Mouse (Mus musculus): ENCODE data around the gene Arhgef38. TPM values are rescaled to one million over a fixed set of nuclear protein-coding genes. Genes with fewer than 3 reads are reported as not detected.

The Arhgef38 gene
- polyA plus RNA-seq, 1 experiment from 2014 or later, result not detected

DNA sequence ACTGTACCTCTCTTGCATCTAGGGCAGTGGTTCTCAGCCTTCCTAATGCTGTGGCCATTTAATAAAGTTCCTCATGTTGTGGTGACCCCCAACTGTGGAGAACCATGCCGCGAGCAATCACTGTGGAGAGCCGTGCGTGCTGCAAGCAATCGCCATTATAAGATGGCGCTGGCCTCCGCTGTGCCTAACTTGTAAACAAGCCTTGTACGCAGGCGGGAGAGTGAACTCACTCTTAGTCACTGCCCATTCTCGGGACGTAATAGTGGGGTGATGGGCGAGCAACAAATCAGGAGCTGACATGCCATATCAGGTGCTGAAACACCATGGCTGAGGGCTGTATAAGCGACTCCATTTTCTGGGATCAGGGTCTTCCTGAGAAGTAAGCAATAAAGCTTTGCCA is 32.6 kb downstream of the Arhgef38 start:
- Histone ChIP-seq H3K27ac (no peak overlapping the region), H3K79me2 (ENCODE audit: inconsistent target) (no peaks in the 10 kb centered on the region), H3K36me3 (ENCODE audit: inconsistent target) (no peaks in the 10 kb centered on the region), H3K4me3 (ENCODE audit: inconsistent target) (no peak overlapping the region)
- 93% methylated on average over 13 of the region's 13 CpGs for WGBS (ENCODE audit: missing documents)

- no peak overlapping the region for H3K27ac ChIP-seq
- WGBS (ENCODE audit: missing documents), result 90% methylated on average over 3 of the region's 3 CpGs
- no peaks in the 10 kb centered on the region for H3K79me2 ChIP-seq (ENCODE audit: inconsistent target)
- no peak overlapping the region for H3K4me3 ChIP-seq (ENCODE audit: inconsistent target)
- H3K36me3 ChIP-seq (ENCODE audit: inconsistent target), result no peaks in the 10 kb centered on the region
Observed at GRCm38 (mm10) chr3:133188930-133189329, 45.8 kb downstream of the Arhgef38 start.

- Histone ChIP-seq H3K4me3 (ENCODE audit: inconsistent target) (no peak overlapping the region), H3K79me2 (ENCODE audit: inconsistent target) (no peaks in the 10 kb centered on the region), H3K27ac (no peak overlapping the region), H3K36me3 (ENCODE audit: inconsistent target) (no peaks in the 10 kb centered on the region)
- 90% methylated on average over 3 of the region's 3 CpGs for WGBS (ENCODE audit: missing documents)
Observed at GRCm38 (mm10) chr3:133187524-133187923, 47.2 kb downstream of the Arhgef38 start.

- 82% methylated on average over 12 of the region's 12 CpGs for WGBS (ENCODE audit: missing documents)
- Histone ChIP-seq H3K27ac (no peak overlapping the region), H3K79me2 (ENCODE audit: inconsistent target) (no peaks in the 10 kb centered on the region), H3K36me3 (ENCODE audit: inconsistent target) (no peaks in the 10 kb centered on the region), H3K4me3 (ENCODE audit: inconsistent target) (no peak overlapping the region)
Observed at GRCm38 (mm10) chr3:133176033-133176750, 58.6 kb downstream of the Arhgef38 start.

GRCm38 (mm10) chr3:133172291-133172690 is 62.5 kb downstream of the Arhgef38 start:
- no peaks in the 10 kb centered on the region for H3K79me2 ChIP-seq (ENCODE audit: inconsistent target)
- WGBS (ENCODE audit: missing documents), result 94% methylated on average over 4 of the region's 4 CpGs
- no peak overlapping the region for H3K4me3 ChIP-seq (ENCODE audit: inconsistent target)
- no peak overlapping the region for H3K27ac ChIP-seq
- no peaks in the 10 kb centered on the region for H3K36me3 ChIP-seq (ENCODE audit: inconsistent target)

GRCm38 (mm10) chr3:133169737-133170136 is 65.0 kb downstream of the Arhgef38 start:
- H3K36me3 ChIP-seq (ENCODE audit: inconsistent target), result no peaks in the 10 kb centered on the region
- H3K79me2 ChIP-seq (ENCODE audit: inconsistent target), result no peaks in the 10 kb centered on the region
- 83% methylated on average over 7 of the region's 7 CpGs for WGBS (ENCODE audit: missing documents)
- no peak overlapping the region for H3K27ac ChIP-seq
- H3K4me3 ChIP-seq (ENCODE audit: inconsistent target), result no peak overlapping the region

GRCm38 (mm10) chr3:133167550-133167949 is 67.2 kb downstream of the Arhgef38 start:
- Histone ChIP-seq H3K4me3 (ENCODE audit: inconsistent target) (no peak overlapping the region), H3K27ac (no peak overlapping the region), H3K36me3 (ENCODE audit: inconsistent target) (no peaks in the 10 kb centered on the region), H3K79me2 (ENCODE audit: inconsistent target) (no peaks in the 10 kb centered on the region)
- 89% methylated on average over 5 of the region's 6 CpGs for WGBS (ENCODE audit: missing documents)

DNA sequence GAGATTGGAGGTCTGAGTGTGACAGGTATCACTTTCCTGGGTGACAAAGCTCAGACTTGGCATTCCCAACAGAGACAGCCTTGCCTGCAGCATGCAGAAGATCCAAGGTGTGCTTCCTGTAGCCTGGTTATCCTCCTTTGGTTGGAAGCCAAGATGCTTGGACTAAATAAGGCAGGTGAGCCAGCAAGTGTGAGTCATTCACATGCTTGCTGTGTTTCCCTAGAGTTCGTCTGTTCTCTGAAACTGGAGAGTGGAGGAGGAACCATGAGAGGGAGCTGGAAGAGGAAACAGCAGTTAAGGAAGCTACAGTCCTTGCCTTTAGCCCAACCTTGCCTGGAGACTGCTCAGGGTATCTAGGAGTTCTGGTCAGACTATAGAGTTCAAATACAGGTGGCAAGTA is 69.6 kb downstream of the Arhgef38 start:
- WGBS (ENCODE audit: missing documents), result 0% methylated on average over 1 of the region's 1 CpGs
- H3K36me3 ChIP-seq (ENCODE audit: inconsistent target), result no peaks in the 10 kb centered on the region
- H3K79me2 ChIP-seq (ENCODE audit: inconsistent target), result no peaks in the 10 kb centered on the region
- H3K4me3 ChIP-seq (ENCODE audit: inconsistent target), result no peak overlapping the region
- no peak overlapping the region for H3K27ac ChIP-seq

- no peak overlapping the region for H3K27ac ChIP-seq
- no peaks in the 10 kb centered on the region for H3K79me2 ChIP-seq (ENCODE audit: inconsistent target)
- 86% methylated on average over 6 of the region's 6 CpGs for WGBS (ENCODE audit: missing documents)
- no peak overlapping the region for H3K4me3 ChIP-seq (ENCODE audit: inconsistent target)
- H3K36me3 ChIP-seq (ENCODE audit: inconsistent target), result no peaks in the 10 kb centered on the region
Observed at GRCm38 (mm10) chr3:133163913-133164406, 70.8 kb downstream of the Arhgef38 start.

DNA sequence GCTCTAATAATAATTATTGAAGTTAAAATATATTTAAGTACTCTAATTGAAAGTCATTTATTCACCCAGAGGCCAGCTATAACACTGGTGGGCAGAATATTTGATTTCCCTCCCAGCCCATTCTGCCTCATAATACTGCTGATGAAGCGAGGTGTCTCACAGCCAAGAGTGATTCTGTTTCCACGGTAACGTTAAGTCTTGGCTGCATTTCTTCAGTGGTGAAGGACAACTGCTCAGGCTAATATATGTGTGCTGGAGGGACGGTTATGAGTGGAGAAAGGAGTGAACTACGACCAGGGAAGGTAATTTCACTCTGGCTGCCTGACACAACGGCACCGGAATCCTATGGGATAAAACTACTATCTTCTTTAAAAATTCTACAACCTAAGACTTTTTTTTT is 71.6 kb downstream of the Arhgef38 start:
- 79% methylated on average over 7 of the region's 7 CpGs for WGBS (ENCODE audit: missing documents)
- no peak overlapping the region for H3K4me3 ChIP-seq (ENCODE audit: inconsistent target)
- H3K27ac ChIP-seq, result no peak overlapping the region
- no peaks in the 10 kb centered on the region for H3K36me3 ChIP-seq (ENCODE audit: inconsistent target)
- H3K79me2 ChIP-seq (ENCODE audit: inconsistent target), result no peaks in the 10 kb centered on the region

GRCm38 (mm10) chr3:133161407-133161806 is 73.3 kb downstream of the Arhgef38 start:
- 100% methylated on average over 1 of the region's 1 CpGs for WGBS (ENCODE audit: missing documents)
- H3K79me2 ChIP-seq (ENCODE audit: inconsistent target), result no peaks in the 10 kb centered on the region
- no peak overlapping the region for H3K4me3 ChIP-seq (ENCODE audit: inconsistent target)
- H3K36me3 ChIP-seq (ENCODE audit: inconsistent target), result no peaks in the 10 kb centered on the region
- no peak overlapping the region for H3K27ac ChIP-seq

GRCm38 (mm10) chr3:133158260-133158659 is 76.5 kb downstream of the Arhgef38 start:
- 95% methylated on average over 5 of the region's 5 CpGs for WGBS (ENCODE audit: missing documents)
- Histone ChIP-seq H3K4me3 (ENCODE audit: inconsistent target) (no peak overlapping the region), H3K27ac (no peak overlapping the region), H3K79me2 (ENCODE audit: inconsistent target) (no peaks in the 10 kb centered on the region), H3K36me3 (ENCODE audit: inconsistent target) (no peaks in the 10 kb centered on the region)

DNA sequence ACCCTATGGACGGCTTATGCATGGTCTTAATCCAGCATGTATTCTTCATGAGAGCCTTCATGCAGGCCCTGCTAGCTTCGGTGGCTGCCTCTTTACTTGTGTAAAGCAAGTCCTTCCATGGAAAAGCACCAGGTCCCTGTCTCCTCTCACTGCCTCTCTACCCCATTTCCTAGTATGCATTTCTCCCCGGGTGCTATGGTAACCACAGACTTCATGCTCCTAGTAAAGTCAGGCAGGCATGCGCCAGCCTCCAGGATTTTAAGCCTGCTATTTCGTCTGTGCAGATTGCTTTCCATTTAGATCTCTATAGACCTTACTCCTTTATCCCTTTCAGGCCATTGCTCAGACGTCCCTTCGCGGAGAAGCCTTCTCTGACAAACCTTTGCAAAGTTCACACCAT is 80.1 kb downstream of the Arhgef38 start:
- Histone ChIP-seq H3K79me2 (ENCODE audit: inconsistent target) (no peaks in the 10 kb centered on the region), H3K4me3 (ENCODE audit: inconsistent target) (no peak overlapping the region), H3K36me3 (ENCODE audit: inconsistent target) (no peaks in the 10 kb centered on the region), H3K27ac (no peak overlapping the region)
- WGBS (ENCODE audit: missing documents), result 92% methylated on average over 7 of the region's 8 CpGs

DNA sequence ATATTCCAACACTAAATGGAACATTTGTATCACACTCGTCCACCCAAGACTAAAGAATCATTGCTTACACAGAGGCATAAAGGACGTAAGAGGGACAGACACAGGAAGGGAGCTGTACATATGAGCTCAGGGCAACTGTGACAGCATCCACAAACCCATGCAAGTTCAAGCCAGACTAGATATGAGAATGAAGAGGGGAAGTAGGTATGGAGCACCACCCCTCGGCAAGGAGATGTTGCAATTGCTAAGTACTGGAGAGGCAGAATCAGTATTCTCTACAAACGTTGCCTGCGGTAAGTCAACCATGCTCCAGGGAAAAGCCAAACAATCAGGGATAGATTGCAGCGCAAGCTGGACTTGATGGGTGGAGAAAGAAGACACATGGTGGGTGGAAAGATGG is 81.1 kb downstream of the Arhgef38 start:
- 63% methylated on average over 6 of the region's 6 CpGs for WGBS (ENCODE audit: missing documents)
- H3K4me3 ChIP-seq (ENCODE audit: inconsistent target), result no peak overlapping the region
- no peaks in the 10 kb centered on the region for H3K36me3 ChIP-seq (ENCODE audit: inconsistent target)

DNA sequence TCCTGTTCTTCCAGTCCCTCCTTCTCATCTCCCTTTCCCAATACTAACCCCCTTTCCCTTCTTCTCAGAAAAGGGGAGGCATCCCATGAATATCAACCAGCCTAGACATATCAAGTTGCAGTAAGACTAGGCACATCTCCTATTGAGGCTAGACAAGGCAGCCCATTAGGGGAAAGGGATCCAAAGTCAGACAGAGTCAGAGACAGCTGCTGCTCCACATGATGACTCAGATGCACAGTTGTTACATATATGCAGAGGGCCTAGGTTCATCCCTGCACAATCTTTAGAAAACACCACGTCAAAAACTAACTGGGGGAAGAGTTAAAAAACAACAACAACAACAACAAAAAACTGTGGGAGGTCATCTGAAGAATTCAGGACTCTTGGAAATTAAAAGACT is 81.9 kb downstream of the Arhgef38 start:
- H3K27ac ChIP-seq, result no peak overlapping the region
- H3K79me2 ChIP-seq (ENCODE audit: inconsistent target), result no peaks in the 10 kb centered on the region
- WGBS (ENCODE audit: missing documents), result 100% methylated on average over 1 of the region's 1 CpGs
- no peak overlapping the region for H3K4me3 ChIP-seq (ENCODE audit: inconsistent target)
- no peaks in the 10 kb centered on the region for H3K36me3 ChIP-seq (ENCODE audit: inconsistent target)

More for the DNA sequence above, 81.1 kb downstream of the Arhgef38 start:
- Histone ChIP-seq H3K79me2 (ENCODE audit: inconsistent target) (no peaks in the 10 kb centered on the region), H3K27ac (no peak overlapping the region)

DNA sequence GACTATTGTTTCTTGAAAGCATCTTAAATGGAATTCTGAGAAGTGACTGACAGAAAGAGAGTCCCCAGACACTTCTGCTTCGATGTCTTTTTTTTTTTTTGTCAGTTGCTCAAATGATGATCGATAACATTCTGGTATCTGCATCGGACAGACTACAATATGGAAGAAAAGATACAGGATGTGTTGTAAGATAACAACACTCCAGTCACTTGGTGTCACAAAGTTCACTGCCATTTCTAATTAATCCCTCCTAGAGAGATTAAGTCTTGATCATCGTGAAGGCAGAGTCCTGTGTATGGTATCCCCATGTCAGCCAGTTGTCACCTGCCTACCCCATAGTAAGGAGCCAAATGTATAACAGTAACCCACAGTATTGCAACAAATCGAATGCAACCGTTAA is 83.1 kb downstream of the Arhgef38 start:
- Histone ChIP-seq H3K36me3 (ENCODE audit: inconsistent target) (no peaks in the 10 kb centered on the region), H3K4me3 (ENCODE audit: inconsistent target) (no peak overlapping the region), H3K79me2 (ENCODE audit: inconsistent target) (no peaks in the 10 kb centered on the region), H3K27ac (no peak overlapping the region)
- 84% methylated on average over 6 of the region's 6 CpGs for WGBS (ENCODE audit: missing documents)

Measured in macrophage (primary cell).